Mouse (Mus musculus) brown adipose tissue, adult 24 weeks (tissue): ENCODE measurements around the gene Olfr461. TPM values are rescaled to one million over a fixed set of nuclear protein-coding genes. Genes with fewer than 3 reads are reported as not detected.
"Not testable (repeated sequence)": the region's sequence is repeated elsewhere in the genome, so short reads cannot be mapped to it uniquely, and the experiment has no call there.

Experiments
- H3K27ac ChIP-seq: fragments of 200-500 bp; replicated peaks from 2 replicates; pipeline ENCODE4 v1.5.1; 2012; ENCODE audit warnings: low read depth, mild to moderate bottlenecking, low read length
- H3K4me1 ChIP-seq: fragments of 200-500 bp; 2 replicates; pipeline ENCODE4 v1.6.1; 2012; ENCODE audit warnings: low read length, mixed read lengths; ENCODE audit not compliant: control insufficient read depth, insufficient read depth, insufficient read length
- H3K4me3 ChIP-seq: fragments of 200-500 bp; 2 replicates; pipeline ENCODE4 v1.5.1; 2012; ENCODE audit warnings: low read depth, mild to moderate bottlenecking, low read length, moderate library complexity; ENCODE audit not compliant: insufficient read depth
- polyA plus RNA-seq: library from polyadenylated mRNA; stranded (reverse); fragments of >200 nt; gene quantifications from 2 replicates; pipeline ENCODE4 v1.2.4, GENCODE M21; 2012; ENCODE audit not compliant: missing spikeins, insufficient read depth, insufficient read length

Gene Olfr461
- not detected in 2 replicates for polyA plus RNA-seq

- H3K4me3 ChIP-seq, result no peak within 1 kb of the TSS
- no peak within 1 kb of the TSS for H3K27ac ChIP-seq
- H3K4me1 ChIP-seq, result no peaks in the 10 kb centered on the region
Measured at GRCm38 (mm10) chr6:40554950-40555349, at the start of gene Olfr461. Gene Olfr461, minus strand, starts transcription at chr6:40555050.

GRCm38 (mm10) chr6:40598546-40598945 lies 43.7 kb upstream of the Olfr461 start:
- not testable (repeated sequence) for H3K27ac ChIP-seq, H3K4me3 ChIP-seq, H3K4me1 ChIP-seq

- Histone ChIP-seq H3K4me1 (no peaks in the 10 kb centered on the region), H3K27ac (no peak overlapping the region), H3K4me3 (no peak overlapping the region)
Measured at GRCm38 (mm10) chr6:40594804-40595550, 40.1 kb upstream of the Olfr461 start.

- Histone ChIP-seq H3K27ac (no peak overlapping the region), H3K4me3 (no peak overlapping the region), H3K4me1 (no peaks in the 10 kb centered on the region)
Measured at GRCm38 (mm10) chr6:40588346-40588745, 33.5 kb upstream of the Olfr461 start.

GRCm38 (mm10) chr6:40585645-40586044 lies 30.8 kb upstream of the Olfr461 start, which contains the start of gene Clec5a:
Gene Clec5a, minus strand, starts transcription at chr6:40585821.
- no peaks in the 10 kb centered on the region for H3K4me1 ChIP-seq

GRCm38 (mm10) chr6:40584336-40584735 lies 29.5 kb upstream of the Olfr461 start:
- Histone ChIP-seq H3K27ac (no peak overlapping the region), H3K4me3 (no peak overlapping the region), H3K4me1 (no peaks in the 10 kb centered on the region)

More at GRCm38 (mm10) chr6:40585645-40586044, 30.8 kb upstream of the Olfr461 start, which contains the start of gene Clec5a:
- no peak within 1 kb of the TSS for H3K4me3 ChIP-seq
- no peak within 1 kb of the TSS for H3K27ac ChIP-seq

- H3K27ac ChIP-seq, result no peak overlapping the region
- H3K4me3 ChIP-seq, result no peak overlapping the region
- H3K4me1 ChIP-seq, result no peaks in the 10 kb centered on the region
Measured at GRCm38 (mm10) chr6:40576305-40576704, 21.5 kb upstream of the Olfr461 start.

- no peak overlapping the region for H3K4me3 ChIP-seq
- no peaks in the 10 kb centered on the region for H3K4me1 ChIP-seq
- H3K27ac ChIP-seq, result no peak overlapping the region
Measured at GRCm38 (mm10) chr6:40573618-40574017, 18.8 kb upstream of the Olfr461 start.

GRCm38 (mm10) chr6:40569187-40569586 lies 14.3 kb upstream of the Olfr461 start, which contains the start of gene Olfr460:
Gene Olfr460, plus strand, starts transcription at chr6:40569487.
- no peak within 1 kb of the TSS for H3K4me3 ChIP-seq
- no peaks in the 10 kb centered on the region for H3K4me1 ChIP-seq
- H3K27ac ChIP-seq, result no peak within 1 kb of the TSS

GRCm38 (mm10) chr6:40544690-40545089 lies 10.2 kb downstream of the Olfr461 start:
- Histone ChIP-seq H3K4me3 (no peak overlapping the region), H3K4me1 (no peaks in the 10 kb centered on the region), H3K27ac (no peak overlapping the region)

GRCm38 (mm10) chr6:40519408-40519807 lies 35.4 kb downstream of the Olfr461 start, which contains the start of gene Prss37:
Gene Prss37, minus strand, starts transcription at chr6:40519508.
- H3K4me1 ChIP-seq, result no peaks in the 10 kb centered on the region
- no peak within 1 kb of the TSS for H3K4me3 ChIP-seq
- H3K27ac ChIP-seq, result no peak within 1 kb of the TSS

- Histone ChIP-seq H3K27ac (no peak within 1 kb of the TSS), H3K4me1 (no peaks in the 10 kb centered on the region), H3K4me3 (no peak within 1 kb of the TSS)
Measured at GRCm38 (mm10) chr6:40493229-40493628, 61.6 kb downstream of the Olfr461 start, which contains the start of gene Tas2r108. Gene Tas2r108, plus strand, starts transcription at chr6:40493529.

Other genes with a start within 250 kb of the Olfr461 start
- 13.4 and 18.6 TPM in 2 replicates for gene Agk, start 229.9 kb downstream of the Olfr461 start, polyA plus RNA-seq
- 2.8 and 3.7 TPM in 2 replicates for gene E330009J07Rik, start 118.9 kb downstream of the Olfr461 start, polyA plus RNA-seq
- not detected in 2 replicates for gene Wee2, start 116.0 kb downstream of the Olfr461 start, polyA plus RNA-seq
- gene Ssbp1, start 83.7 kb downstream of the Olfr461 start, polyA plus RNA-seq, result 76.8 and 95.7 TPM in 2 replicates
- gene Tas2r137, start 63.8 kb downstream of the Olfr461 start, polyA plus RNA-seq, result not detected in 2 replicates
- not detected in 2 replicates for gene Tas2r108, start 61.5 kb downstream of the Olfr461 start, polyA plus RNA-seq
- not detected in 2 replicates for gene Prss37, start 35.5 kb downstream of the Olfr461 start, polyA plus RNA-seq
- not detected in 2 replicates for gene Olfr460, start 14.4 kb upstream of the Olfr461 start, polyA plus RNA-seq
- 0.67 and 1.5 TPM in 2 replicates for gene Clec5a, start 30.8 kb upstream of the Olfr461 start, polyA plus RNA-seq
- gene Tas2r138, start 58.3 kb upstream of the Olfr461 start, polyA plus RNA-seq, result not detected in 2 replicates
- gene Mgam, start 73.8 kb upstream of the Olfr461 start, polyA plus RNA-seq, result 0.79 TPM in 1 of 2 replicates, not detected in the other